Mouse (Mus musculus) MEL (cell line): Measurements from ENCODE around the gene Prx. TPM values are rescaled to one million over a fixed set of nuclear protein-coding genes. Genes with fewer than 3 reads are reported as not detected.

Experiments used
- DNase-seq: peaks from one replicate; pipeline ENCODE4 v3.0.0; 2011; ENCODE audit warnings: low read depth, low spot score
- H3K27ac ChIP-seq: 2 replicates; pipeline ENCODE4 v1.5.1; 2012; ENCODE audit warnings: low read depth, mild to moderate bottlenecking, control low read depth, low read length, moderate library complexity; ENCODE audit not compliant: control insufficient read depth
- H3K27me3 ChIP-seq, 2 experiments: fragments of 150-350 bp in 1 of 2; sonication (generic) in 1 of 2; 2 replicates each; pipeline ENCODE4 v1.6.1; 2012; ENCODE audit warnings: low read length in 2 of 2, mild to moderate bottlenecking in 2 of 2, improper control_type of control experiment in 1 of 2, moderate library complexity in 1 of 2; ENCODE audit not compliant: insufficient read depth in 2 of 2, control insufficient read depth in 1 of 2
- H3K36me3 ChIP-seq, 2 experiments: 2 replicates each; pipeline ENCODE4 v1.6.1; 2012 to 2014; ENCODE audit warnings: low read length in 2 of 2, improper control_type of control experiment in 1 of 2, inconsistent platforms in 1 of 2, mild to moderate bottlenecking in 1 of 2; ENCODE audit not compliant: insufficient read depth in 2 of 2, control insufficient read depth in 1 of 2
- H3K4me1 ChIP-seq, 2 experiments: fragments of 150-350 bp in 1 of 2; sonication (generic) in 1 of 2; 2 replicates each; pipeline ENCODE4 v1.6.1; 2012; ENCODE audit warnings: low read length in 2 of 2, improper control_type of control experiment in 1 of 2, mild to moderate bottlenecking in 1 of 2; ENCODE audit not compliant: insufficient read depth in 2 of 2, control insufficient read depth in 1 of 2
- H3K4me3 ChIP-seq, 2 experiments: fragments of 150-350 bp in 1 of 2; sonication (generic) in 1 of 2; 2 replicates each; pipeline ENCODE4 v1.5.1; 2012; ENCODE audit warnings: low read depth in 2 of 2, low read length in 2 of 2, mild to moderate bottlenecking in 2 of 2, moderate library complexity in 2 of 2, control low read depth in 1 of 2, improper control_type of control experiment in 1 of 2; ENCODE audit not compliant: control insufficient read depth in 1 of 2, insufficient read depth in 1 of 2
- H3K79me2 ChIP-seq: 2 replicates; pipeline ENCODE4 v1.6.1; 2012; ENCODE audit warnings: mild to moderate bottlenecking, low read length, moderate library complexity; ENCODE audit not compliant: control insufficient read depth, poor library complexity, insufficient read depth
- H3K9ac ChIP-seq: 2 replicates; pipeline ENCODE4 v1.6.1; 2012; ENCODE audit warnings: low read depth, mild to moderate bottlenecking, control low read depth, low read length, moderate library complexity; ENCODE audit not compliant: control insufficient read depth, poor library complexity, severe bottlenecking
- H3K9me3 ChIP-seq: fragments of 150-350 bp; sonication (generic); replicated peaks from 2 replicates; pipeline ENCODE4 v1.6.1; 2012; ENCODE audit warnings: mild to moderate bottlenecking, low read length, improper control_type of control experiment, moderate library complexity; ENCODE audit not compliant: insufficient read depth
- CTCF ChIP-seq, 3 experiments: IDR thresholded peaks in 2 of 3; conservative IDR thresholded peaks in 1 of 3; 2 replicates each; pipeline ENCODE4 v1.5.1; 2011 to 2012; ENCODE audit warnings: low read length in 3 of 3, low read depth in 2 of 3, mild to moderate bottlenecking in 2 of 3, improper control_type of control experiment in 1 of 3, inconsistent platforms in 1 of 3, mixed read lengths in 1 of 3, moderate library complexity in 1 of 3; ENCODE audit not compliant: control insufficient read depth in 1 of 3, insufficient read depth in 1 of 3, poor library complexity in 1 of 3, severe bottlenecking in 1 of 3
- E2F4 ChIP-seq: IDR thresholded peaks from 2 replicates; pipeline ENCODE4 v1.6.1; 2011; ENCODE audit warnings: low read depth, low read length, improper control_type of control experiment, borderline replicate concordance
- ELF1 ChIP-seq: IDR thresholded peaks from 2 replicates; pipeline ENCODE4 v1.6.1; 2014; ENCODE audit warnings: low read depth, mild to moderate bottlenecking, inconsistent platforms, low read length, improper control_type of control experiment, moderate library complexity
- ETS1 ChIP-seq: IDR thresholded peaks from 2 replicates; pipeline ENCODE4 v1.6.1; 2012; ENCODE audit warnings: low read depth, mild to moderate bottlenecking, inconsistent platforms, low read length, improper control_type of control experiment, moderate library complexity
- GABPA ChIP-seq: IDR thresholded peaks from 2 replicates; pipeline ENCODE4 v1.6.1; 2012; ENCODE audit warnings: low read depth, mild to moderate bottlenecking, inconsistent platforms, low read length, improper control_type of control experiment, moderate library complexity
- JUND ChIP-seq: IDR thresholded peaks from 2 replicates; pipeline ENCODE4 v1.6.1; 2011; ENCODE audit warnings: low read depth, mild to moderate bottlenecking, improper control_type of control experiment, low read length
- MAX ChIP-seq: IDR thresholded peaks from 2 replicates; pipeline ENCODE4 v1.6.1; 2011; ENCODE audit warnings: low read length, improper control_type of control experiment
- MXI1 ChIP-seq: IDR thresholded peaks from 2 replicates; pipeline ENCODE4 v1.6.1; 2011; ENCODE audit warnings: mild to moderate bottlenecking, low read depth, low read length, improper control_type of control experiment
- MYB ChIP-seq: IDR thresholded peaks from 2 replicates; pipeline ENCODE4 v1.6.1; 2011; ENCODE audit warnings: mild to moderate bottlenecking, low read depth, low read length, improper control_type of control experiment
- MYC ChIP-seq: IDR thresholded peaks from 2 replicates; pipeline ENCODE4 v1.6.1; 2011; ENCODE audit warnings: low read depth, mild to moderate bottlenecking, low read length, improper control_type of control experiment, moderate library complexity
- NRF1 ChIP-seq: IDR thresholded peaks from 2 replicates; pipeline ENCODE4 v1.6.1; 2014; ENCODE audit warnings: low read depth, mild to moderate bottlenecking, inconsistent platforms, low read length, improper control_type of control experiment, moderate library complexity; ENCODE audit not compliant: poor library complexity, insufficient read depth, severe bottlenecking
- POLR2AphosphoS2 ChIP-seq: IDR thresholded peaks from 2 replicates; pipeline ENCODE4 v1.6.1; 2011; ENCODE audit warnings: low read length, improper control_type of control experiment
- POLR2AphosphoS5 ChIP-seq: IDR thresholded peaks from 2 replicates; pipeline ENCODE4 v1.6.1; 2012; ENCODE audit warnings: low read depth, borderline replicate concordance, mild to moderate bottlenecking, inconsistent platforms, low read length, moderate library complexity, mixed read lengths
- RAD21 ChIP-seq: IDR thresholded peaks from 2 replicates; pipeline ENCODE4 v1.6.1; 2011; ENCODE audit warnings: mild to moderate bottlenecking, low read depth, low read length, improper control_type of control experiment
- SMC3 ChIP-seq: IDR thresholded peaks from 2 replicates; pipeline ENCODE4 v1.6.1; 2011; ENCODE audit warnings: low read depth, low read length, improper control_type of control experiment
- TCF12 ChIP-seq: IDR thresholded peaks from 2 replicates; pipeline ENCODE4 v1.6.1; 2014; ENCODE audit warnings: low read depth, mild to moderate bottlenecking, inconsistent platforms, low read length, improper control_type of control experiment, moderate library complexity
- UBTF ChIP-seq: IDR thresholded peaks from 2 replicates; pipeline ENCODE4 v1.6.1; 2012; ENCODE audit warnings: low read depth, mild to moderate bottlenecking, inconsistent platforms, low read length, improper control_type of control experiment, moderate library complexity, borderline replicate concordance; ENCODE audit not compliant: insufficient read depth
- USF2 ChIP-seq, 2 experiments: IDR thresholded peaks; 2 replicates each; pipeline ENCODE4 v1.6.1; 2011 to 2012; ENCODE audit warnings: improper control_type of control experiment in 2 of 2, low read length in 2 of 2, borderline replicate concordance in 1 of 2, inconsistent platforms in 1 of 2, low read depth in 1 of 2, mild to moderate bottlenecking in 1 of 2; ENCODE audit not compliant: insufficient read depth in 1 of 2
- ZMIZ1 ChIP-seq: IDR thresholded peaks from 2 replicates; pipeline ENCODE4 v1.6.1; 2012; ENCODE audit warnings: low read depth, mild to moderate bottlenecking, inconsistent platforms, low read length, improper control_type of control experiment, moderate library complexity
- ZNF384 ChIP-seq: IDR thresholded peaks from 2 replicates; pipeline ENCODE4 v1.6.1; 2012; ENCODE audit warnings: low read depth, mild to moderate bottlenecking, inconsistent platforms, low read length, improper control_type of control experiment
- polyA plus RNA-seq, 2 experiments: library from polyadenylated mRNA; stranded (reverse) in 1 of 2; unstranded in 1 of 2; fragments of >175 nt in 1 of 2; fragments of >200 nt in 1 of 2; gene quantifications; 2 replicates each; pipeline versions ENCODE4 v1.2.1 to v1.2.4; 2012; ENCODE audit warnings: low replicate concordance in 2 of 2, low read depth in 1 of 2; ENCODE audit not compliant: insufficient read length in 2 of 2, insufficient read depth in 1 of 2, missing spikeins in 1 of 2
- total RNA-seq: library from RNA; depleted of rRNA; stranded (reverse); fragments of 300-350 nt; gene quantifications from 2 replicates; pipeline ENCODE4 v1.2.3, GENCODE M21; 2012

Gene Prx
- total and polyA plus RNA-seq, 3 experiments, result 0.39 to 1.4 TPM; not detected in 1

GRCm38 (mm10) chr7:27478561-27478960 is 20.6 kb upstream of the Prx start:
- no peak overlapping the region for H3K27ac ChIP-seq
- no peaks in the 10 kb centered on the region; the same call in 1 of the 2 replicates for H3K79me2 ChIP-seq
- DNase-seq, result no peak
- no peak overlapping the region for H3K9ac ChIP-seq
- TF ChIP-seq CTCF (IDR thresholded peaks at IDR 0.05 in 2 of 3, conservative IDR thresholded peaks at IDR 0.05 in 1 of 3; ENCODE audit: control insufficient read depth in 1 of 3, insufficient read depth in 1 of 3, low read depth in 2 of 3, low read length in 3 of 3, poor library complexity in 1 of 3, severe bottlenecking in 1 of 3), result 0 out of 6 replicates have a peak, but pooled peaks of 1 of the 3 experiments have one; percentile 5
- no peak for TF ChIP-seq RAD21
- TF ChIP-seq MXI1, result no peak
- H3K27me3 ChIP-seq, result no peaks in the 10 kb centered on the region
- H3K4me3 ChIP-seq, result no peak overlapping the region
- H3K9me3 ChIP-seq, result no peaks in the 10 kb centered on the region
- peaks cover 4 to 21% of the 10 kb centered on the region in 2 experiments; a peak in 3 of 4 replicates for H3K4me1 ChIP-seq
- H3K36me3 ChIP-seq, result peaks cover 0 to 14% of the 10 kb centered on the region in 2 experiments; a peak in 2 of 4 replicates

- Histone ChIP-seq H3K36me3 (peaks cover 0 to 22% of the 10 kb centered on the region in 2 experiments; a peak in 2 of 4 replicates), H3K4me1 (peaks cover 4 to 27% of the 10 kb centered on the region in 2 experiments), H3K79me2 (no peaks in the 10 kb centered on the region; the same call in 1 of the 2 replicates), H3K9me3 (no peaks in the 10 kb centered on the region), H3K9ac (no peak overlapping the region)
- TF ChIP-seq MAX, result no peak
- TF ChIP-seq, all 39 proteins: peak for 0
- H3K27me3 ChIP-seq, result no peaks in the 10 kb centered on the region
- no peak for DNase-seq
- H3K27ac ChIP-seq, result no peak overlapping the region
- H3K4me3 ChIP-seq, result no peak overlapping the region
Observed at GRCm38 (mm10) chr7:27479750-27480149, 19.4 kb upstream of the Prx start.

- Histone ChIP-seq H3K9ac (no peak overlapping the region), H3K27me3 (no peaks in the 10 kb centered on the region), H3K79me2 (no peaks in the 10 kb centered on the region), H3K4me1 (peaks cover 8 to 27% of the 10 kb centered on the region in 2 experiments), H3K27ac (no peak overlapping the region), H3K36me3 (peaks cover 0 to 22% of the 10 kb centered on the region in 2 experiments; a peak in 2 of 4 replicates), H3K9me3 (no peaks in the 10 kb centered on the region), H3K4me3 (no peak overlapping the region)
- TF ChIP-seq JUND (no peak), MXI1 (no peak), ELF1 (no peak), TCF12 (no peak), UBTF (no peak), ZMIZ1 (no peak), E2F4 (no peak), ETS1 (no peak), MYB (no peak), MYC (no peak), USF2 (IDR thresholded peaks at IDR 0.05; ENCODE audit: borderline replicate concordance in 1 of 2, insufficient read depth in 1 of 2, low read depth in 1 of 2, low read length in 2 of 2) (no peak), ZNF384 (no peak), NRF1 (no peak), GABPA (no peak), SMC3 (no peak), POLR2AphosphoS5 (no peak), POLR2AphosphoS2 (no peak)
- DNase-seq, result no peak
Observed at GRCm38 (mm10) chr7:27480506-27480905, 18.6 kb upstream of the Prx start.
